Mouse (Mus musculus) liver, postnatal 0 days (tissue): Measurements from ENCODE around the gene Spats2l. TPM values are rescaled to one million over a fixed set of nuclear protein-coding genes. Genes with fewer than 3 reads are reported as not detected.

ENCODE experiments used
- ATAC-seq: fragments of 200-750 bp; cut with Nextera tagmentation; 2 replicates; pipeline ENCODE4 v1.8.0; 2017; ENCODE audit warnings: mild to moderate bottlenecking, moderate library complexity
- DNase-seq: peaks from one replicate; pipeline ENCODE4 v3.0.0-alpha.2; 2016
- H3K27ac ChIP-seq: fragments of 300-500 bp; sonication (generic); 2 replicates; pipeline ENCODE4 v1.5.1; 2014; ENCODE audit warnings: antibody characterized with exemption, moderate library complexity, mild to moderate bottlenecking, low read depth
- H3K27me3 ChIP-seq: fragments of 300-500 bp; sonication (generic); 2 replicates; pipeline ENCODE4 v1.6.1; 2014; ENCODE audit warnings: low read length, control low read depth, mixed read lengths; ENCODE audit not compliant: insufficient read depth
- H3K36me3 ChIP-seq: fragments of 300-500 bp; sonication (generic); replicated peaks from 2 replicates; pipeline ENCODE4 v1.6.1; 2014; ENCODE audit warnings: mild to moderate bottlenecking, control low read depth, low read length, moderate library complexity, mixed read lengths; ENCODE audit not compliant: insufficient read depth
- H3K4me1 ChIP-seq: fragments of 300-500 bp; sonication (generic); 2 replicates; pipeline ENCODE4 v1.6.1; 2014; ENCODE audit warnings: antibody characterized with exemption, mild to moderate bottlenecking, control low read depth; ENCODE audit not compliant: insufficient read depth
- H3K4me2 ChIP-seq: fragments of 300-500 bp; sonication (generic); 2 replicates; pipeline ENCODE4 v1.6.1; 2014; ENCODE audit warnings: low read depth, mild to moderate bottlenecking, low read length, moderate library complexity, mixed read lengths
- H3K4me3 ChIP-seq: fragments of 300-500 bp; sonication (generic); 2 replicates; pipeline ENCODE4 v1.5.1; 2014; ENCODE audit warnings: low read depth, low read length
- H3K9ac ChIP-seq: fragments of 300-500 bp; sonication (generic); replicated peaks from 2 replicates; pipeline ENCODE4 v1.6.1; 2014; ENCODE audit warnings: mild to moderate bottlenecking, moderate library complexity
- H3K9me3 ChIP-seq: fragments of 300-500 bp; sonication (generic); 2 replicates; pipeline ENCODE4 v1.6.1; 2016; ENCODE audit warnings: mild to moderate bottlenecking, control low read depth, low read length, mixed read lengths
- CTCF ChIP-seq: sonication (generic); IDR thresholded peaks from 2 replicates; pipeline ENCODE4 v1.5.1; 2016; ENCODE audit warnings: antibody characterized with exemption, low read depth
- EP300 ChIP-seq: IDR thresholded peaks from 2 replicates; pipeline ENCODE4 v1.6.1; 2016; ENCODE audit warnings: antibody characterized with exemption, low read depth, mild to moderate bottlenecking
- WGBS: fragments of 180-500 bp; shearing (Covaris S2); extraction: QIAGEN DNeasy Blood & Tissue Kit; methylation state at CpG from one replicate; pipeline ENCODE4 v1.1.7; 2014; ENCODE audit not compliant: insufficient replicate concordance; 5-methylcytosine and 5-hydroxymethylcytosine counted together
- polyA plus RNA-seq: library from polyadenylated mRNA; unstranded; fragments of >200 nt; fragmentation: Nextera tagmentation; extraction: Ambion mirVana; gene quantifications from 2 replicates; pipeline ENCODE4 v1.2.1, GENCODE M21; 2015

Gene Spats2l
- polyA plus RNA-seq, 1 experiment from 2014 or later: 10.2 TPM

DNA sequence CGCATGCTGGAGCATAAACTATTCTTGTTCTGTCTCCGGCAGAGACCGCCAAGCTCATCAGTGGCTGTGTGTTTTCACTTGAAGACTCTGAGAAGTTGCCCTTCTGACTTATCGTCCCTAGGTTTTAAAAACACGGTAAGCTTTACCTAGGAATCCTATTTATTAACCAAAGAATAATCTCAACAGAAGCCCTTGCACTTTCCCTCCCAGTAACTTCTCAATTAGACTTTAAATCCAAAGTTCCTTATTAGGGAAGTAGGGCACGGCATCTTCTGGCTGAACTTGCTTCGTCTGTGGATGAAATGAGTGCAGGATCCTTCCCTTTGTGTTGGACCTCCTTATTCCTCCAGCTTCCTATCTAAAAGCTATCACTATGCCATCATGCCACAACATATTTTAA, 7.6 kb upstream of the Spats2l start:
- no peaks in the 10 kb centered on the region for H3K4me1 ChIP-seq
- no peaks in the 10 kb centered on the region for H3K9me3 ChIP-seq
- no peak overlapping the region for H3K4me2 ChIP-seq
- TF ChIP-seq CTCF: no peak
- no peak for TF ChIP-seq EP300
- H3K4me3 ChIP-seq: no peak overlapping the region
- WGBS: 82% methylated on average over 7 of the region's 7 CpGs
- no peak overlapping the region for H3K9ac ChIP-seq
- DNase-seq (no peak), ATAC-seq (no peak)
- H3K27ac ChIP-seq: no peak overlapping the region
- no peaks in the 10 kb centered on the region for H3K27me3 ChIP-seq
- no peaks in the 10 kb centered on the region for H3K36me3 ChIP-seq

DNA sequence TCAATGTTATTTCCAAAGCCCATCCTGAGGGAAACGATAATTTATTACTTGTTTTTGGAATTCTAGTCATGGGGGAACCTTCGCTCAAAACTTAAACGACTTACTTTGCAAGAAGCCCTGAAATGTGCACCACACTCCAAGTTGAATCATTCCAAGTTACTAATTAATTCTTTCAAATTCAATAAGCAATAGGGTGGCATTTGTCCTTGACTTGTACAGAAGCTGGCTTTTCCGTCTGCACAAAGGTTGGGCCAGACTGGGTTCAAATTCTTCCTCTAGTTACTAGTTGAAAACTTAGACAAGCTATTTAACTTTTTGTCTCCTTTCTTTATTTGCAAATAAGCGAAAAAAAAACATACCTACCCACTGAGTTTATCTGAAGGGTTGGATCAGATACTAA, 636 bp upstream of the Spats2l start:
- H3K4me2 ChIP-seq: no peak overlapping the region
- ATAC-seq (no peak), DNase-seq (no peak)
- no peaks in the 10 kb centered on the region for H3K36me3 ChIP-seq
- H3K9me3 ChIP-seq: no peaks in the 10 kb centered on the region
- H3K4me1 ChIP-seq: no peaks in the 10 kb centered on the region
- WGBS: 71% methylated on average over 5 of the region's 5 CpGs
- TF ChIP-seq CTCF (no peak), EP300 (no peak)
- H3K27ac ChIP-seq: no peak overlapping the region
- H3K27me3 ChIP-seq: peaks cover 19% of the 10 kb centered on the region
- no peak overlapping the region for H3K4me3 ChIP-seq
- no peak overlapping the region for H3K9ac ChIP-seq

- no peaks in the 10 kb centered on the region for H3K9me3 ChIP-seq
- DNase-seq (peak; percentile 68), ATAC-seq (peak; percentile 85)
- H3K36me3 ChIP-seq: no peaks in the 10 kb centered on the region
- peak overlapping the region; percentile 70 for H3K9ac ChIP-seq
- H3K27ac ChIP-seq: peak overlapping the region; percentile 79
- peak overlapping the region; percentile 80 for H3K4me2 ChIP-seq
- TF ChIP-seq EP300 (no peak), CTCF (no peak)
- H3K4me3 ChIP-seq: peak overlapping the region; percentile 66
- under 1% methylated on average over 76 of the region's 113 CpGs for WGBS
- no peaks in the 10 kb centered on the region for H3K4me1 ChIP-seq
- peaks cover 19% of the 10 kb centered on the region for H3K27me3 ChIP-seq
These were observed 920 bp downstream of the Spats2l start for GRCm38 (mm10) chr1:57774668-57775495.

GRCm38 (mm10) chr1:57775496-57775790, 1.5 kb downstream of the Spats2l start:
- ATAC-seq (peak; percentile 16; the same call in 1 of the 2 replicates), DNase-seq (no peak)
- Histone ChIP-seq H3K9ac (peak overlapping the region; percentile 70), H3K27me3 (peaks cover 19% of the 10 kb centered on the region), H3K36me3 (no peaks in the 10 kb centered on the region), H3K4me1 (no peaks in the 10 kb centered on the region), H3K4me3 (peak overlapping the region; percentile 66), H3K4me2 (peak overlapping the region; percentile 80), H3K27ac (peak overlapping the region; percentile 79), H3K9me3 (no peaks in the 10 kb centered on the region)
- under 1% methylated on average over 14 of the region's 14 CpGs for WGBS
- no peak for TF ChIP-seq CTCF
- no peak for TF ChIP-seq EP300

- 62% methylated on average over 5 of the region's 5 CpGs for WGBS
- no peak for ATAC-seq
- no peaks in the 10 kb centered on the region for H3K36me3 ChIP-seq
- H3K27me3 ChIP-seq: peaks cover 19% of the 10 kb centered on the region
- no peak overlapping the region for H3K4me2 ChIP-seq
- H3K9me3 ChIP-seq: no peaks in the 10 kb centered on the region
- H3K27ac ChIP-seq: no peak overlapping the region
- no peak overlapping the region for H3K4me3 ChIP-seq
- no peak for DNase-seq
- no peak overlapping the region for H3K9ac ChIP-seq
- no peak for TF ChIP-seq EP300
- TF ChIP-seq CTCF: no peak
- H3K4me1 ChIP-seq: no peaks in the 10 kb centered on the region
These were observed 2.8 kb downstream of the Spats2l start for GRCm38 (mm10) chr1:57776671-57777281.

GRCm38 (mm10) chr1:57784300-57784699, 10.3 kb downstream of the Spats2l start:
- no peaks in the 10 kb centered on the region for H3K4me1 ChIP-seq
- no peak overlapping the region for H3K4me2 ChIP-seq
- no peaks in the 10 kb centered on the region for H3K36me3 ChIP-seq
- DNase-seq (no peak), ATAC-seq (no peak)
- H3K9me3 ChIP-seq: no peaks in the 10 kb centered on the region
- no peak for TF ChIP-seq CTCF
- no peak for TF ChIP-seq EP300
- no peak overlapping the region for H3K27ac ChIP-seq
- no peaks in the 10 kb centered on the region for H3K27me3 ChIP-seq
- WGBS: 67% methylated on average over 4 of the region's 4 CpGs
- no peak overlapping the region for H3K9ac ChIP-seq
- H3K4me3 ChIP-seq: no peak overlapping the region
